Mouse (Mus musculus) erythroblast, embryonic 14.5 days (primary cell): Measurements from ENCODE around the gene Mrpl38.

Experiments used
- GATA1 ChIP-seq: IDR thresholded peaks from 2 replicates; pipeline ENCODE4 v1.6.1; 2012; ENCODE audit warnings: low read length, inconsistent platforms, mixed read lengths
- TAL1 ChIP-seq: IDR thresholded peaks from 3 replicates; pipeline ENCODE4 v1.6.1; 2012; ENCODE audit warnings: low read length, inconsistent platforms, mixed read lengths

GRCm38 (mm10) chr11:116126261-116126660 lies 12.4 kb downstream of the Mrpl38 start:
- TF ChIP-seq TAL1 = no peak
- TF ChIP-seq GATA1 = no peak
